24 mouse cellular contexts compared by ENCODE assay signal in genomic region chr3:20007275-20007674, GRCm38 (mm10). TPM values are rescaled to one million over a fixed set of nuclear protein-coding genes. Genes with fewer than 3 reads are reported as not detected.
"Had no signal": no experiment of that assay in that cellular context is flagged by ENCODE, and none has a peak within 500 bp of the region (broad histone marks: within the 10 kb centered on the region; RNA-seq: fewer than 3 reads in every experiment).

No protein-coding gene starts in this region.

- H3K27me3 ChIP-seq: heart, embryonic 13.5 days; heart, embryonic 15.5 days; hindbrain, embryonic 13.5 days; hindbrain, embryonic 15.5 days; limb, embryonic 12.5 days; liver, embryonic 13.5 days had no signal

- DNase-seq: gastrocnemius, postnatal 14 days; gastrocnemius, postnatal 36 days; heart, adult 11 months; heart, adult 2 months; heart, postnatal 14 days; heart, postnatal 36 days; kidney, adult 18-20 months; kidney, adult 8-10 months; kidney, postnatal 10 days; kidney, postnatal 25 days; kidney, postnatal 4 days; liver; liver, embryonic 13.5 days had no signal

- H3K4me2 ChIP-seq: heart, embryonic 11.5 days; heart, embryonic 13.5 days; heart, embryonic 15.5 days; hindbrain, embryonic 13.5 days; hindbrain, embryonic 15.5 days; limb, embryonic 12.5 days; liver, embryonic 11.5 days; liver, embryonic 13.5 days had no signal

- ATAC-seq: hindbrain, postnatal 0 days had no signal

- H3K9ac ChIP-seq: heart, embryonic 13.5 days; heart, embryonic 15.5 days; hindbrain, embryonic 13.5 days; hindbrain, embryonic 15.5 days; limb, embryonic 12.5 days; liver, embryonic 13.5 days had no signal

- H3K4me3 ChIP-seq: heart, adult 2 months; heart, embryonic 13.5 days; heart, embryonic 15.5 days; hindbrain, embryonic 13.5 days; hindbrain, embryonic 15.5 days; left cerebral cortex, adult 2 months; limb, embryonic 10.5 days; limb, embryonic 12.5 days; liver, embryonic 13.5 days had no signal

- H3K4me1 ChIP-seq: heart, embryonic 13.5 days; heart, embryonic 15.5 days; hindbrain, embryonic 13.5 days; hindbrain, embryonic 15.5 days had no signal

- H3K9me3 ChIP-seq: heart, embryonic 13.5 days; heart, embryonic 15.5 days; hindbrain, embryonic 13.5 days; hindbrain, embryonic 15.5 days; limb, embryonic 10.5 days; limb, embryonic 12.5 days; liver, embryonic 13.5 days had no signal

- H3K27ac ChIP-seq: heart, adult 2 months; heart, embryonic 13.5 days; heart, embryonic 15.5 days; hindbrain, embryonic 13.5 days; hindbrain, embryonic 15.5 days; hindbrain, postnatal 0 days; left cerebral cortex, adult 2 months; limb, embryonic 10.5 days; limb, embryonic 12.5 days; liver, embryonic 13.5 days had no signal

RNA-seq across cellular contexts. Expression of gene Cp, which starts 50.4 kb away (rescaled TPM):
- total RNA-seq: hematopoietic stem cell, adult 5-6 weeks had no signal
